Mouse (Mus musculus) C2C12 (cell line): ENCODE results near the gene Tspoap1.

ENCODE experiments used
- CTCF ChIP-seq: IDR thresholded peaks from one replicate; pipeline ENCODE4 v1.5.1; 2011; ENCODE audit not compliant: control insufficient read depth, insufficient read depth, insufficient read length
- MAX ChIP-seq: IDR thresholded peaks from one replicate; pipeline ENCODE4 v1.6.1; 2011; ENCODE audit warnings: mild to moderate bottlenecking, control low read depth
- MYOD1 ChIP-seq: IDR thresholded peaks from one replicate; pipeline ENCODE4 v1.6.1; 2011; ENCODE audit warnings: low read depth; ENCODE audit not compliant: control insufficient read depth, insufficient read length

DNA sequence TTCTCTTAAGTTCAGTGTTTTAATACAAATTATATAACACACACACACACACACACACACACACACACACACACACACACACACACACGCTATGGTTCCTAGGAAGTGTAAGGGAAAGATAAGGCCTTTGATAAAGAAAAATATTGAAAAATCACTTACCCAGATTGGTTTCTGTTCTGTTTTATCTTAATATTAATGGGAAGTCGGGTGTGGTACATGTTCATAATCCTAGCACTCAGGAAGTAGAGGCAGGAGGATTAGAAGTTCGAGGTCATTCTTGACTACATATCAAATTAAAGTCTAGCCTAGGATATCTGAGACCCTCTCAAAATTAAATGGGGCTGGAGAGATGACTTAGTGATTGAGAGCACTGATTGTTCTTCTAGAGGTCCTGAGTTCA is 38.2 kb upstream of the Tspoap1 start:
- TF ChIP-seq MAX, result no peak
- no peak for TF ChIP-seq CTCF
- no peak for TF ChIP-seq MYOD1
